Mouse (Mus musculus): Measurements from ENCODE around the gene Hecw1. TPM values are rescaled to one million over a fixed set of nuclear protein-coding genes. Genes with fewer than 3 reads are reported as not detected.

Gene Hecw1
- total RNA-seq (2021), result under 1 TPM; 0.42 to 0.44 TPM
- long read RNA-seq, experiment 1, result 0 reads
- long read RNA-seq, experiment 2, result 0 reads

DNA sequence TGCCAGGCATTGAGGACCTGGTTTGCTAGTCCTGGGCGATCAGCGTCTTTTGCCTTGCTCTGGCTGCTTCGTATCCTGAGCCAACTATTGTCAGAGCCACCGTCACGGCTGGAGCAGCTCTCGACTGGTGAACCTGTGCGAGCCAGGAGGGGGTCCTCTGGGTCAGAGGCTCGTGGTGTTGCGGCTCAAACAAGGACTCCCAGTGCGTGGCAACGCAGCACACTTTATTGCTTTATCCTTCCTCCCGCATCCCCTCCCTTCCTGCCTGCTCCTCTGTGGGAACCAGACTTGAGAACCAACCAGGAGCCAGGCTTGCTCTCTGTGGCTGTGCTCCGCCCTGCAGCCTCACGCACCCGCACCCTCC lies at the start of gene Hecw1:
TSS of gene Hecw1 (minus strand) at position 323 of the 364 bp plus-strand sequence.
- peak in 1 of 2 experiments; percentile 8 for DNase-seq (ENCODE audit: low spot score in 2 of 2)

DNA sequence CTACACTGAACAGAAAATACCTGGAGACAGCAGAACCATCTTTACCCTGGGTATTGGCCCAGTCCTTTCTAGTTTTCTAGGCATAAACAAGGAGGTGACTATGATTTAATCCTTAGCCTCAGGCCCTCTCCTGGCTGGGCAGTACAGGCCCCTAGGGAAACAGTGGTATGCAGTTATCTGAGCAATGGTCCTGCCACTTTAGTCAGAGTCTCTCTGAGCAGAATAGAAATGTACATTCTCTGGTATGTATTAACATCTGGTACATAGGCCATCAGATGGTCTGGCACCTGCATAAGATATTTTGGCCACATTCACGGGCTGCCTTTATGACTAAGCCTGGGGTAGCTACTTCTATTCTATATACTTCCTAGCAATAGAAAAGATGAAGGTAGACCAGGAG lies 38.3 kb upstream of the Hecw1 start:
- no peak for DNase-seq (ENCODE audit: low spot score in 2 of 2)

DNA sequence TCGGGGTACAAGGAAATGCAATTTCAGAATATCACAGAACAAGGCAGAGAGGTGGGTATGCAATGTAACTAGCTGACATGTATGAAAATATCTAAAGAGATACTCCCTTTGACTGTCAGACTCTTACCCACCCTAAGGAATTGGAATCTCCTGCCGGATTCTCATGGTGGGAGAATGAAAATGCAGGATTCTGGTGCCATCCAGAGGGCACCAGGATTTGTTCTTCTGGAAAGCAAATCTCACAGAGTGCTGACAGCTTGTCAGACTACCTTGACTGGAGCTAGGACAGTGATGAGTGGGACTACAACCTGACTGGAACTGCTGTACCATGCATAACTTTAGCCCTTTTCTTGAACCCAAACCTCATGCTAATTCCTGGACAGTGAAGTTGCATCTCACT lies 29.6 kb upstream of the Hecw1 start:
- no peak for DNase-seq (ENCODE audit: low spot score in 2 of 2)

DNA sequence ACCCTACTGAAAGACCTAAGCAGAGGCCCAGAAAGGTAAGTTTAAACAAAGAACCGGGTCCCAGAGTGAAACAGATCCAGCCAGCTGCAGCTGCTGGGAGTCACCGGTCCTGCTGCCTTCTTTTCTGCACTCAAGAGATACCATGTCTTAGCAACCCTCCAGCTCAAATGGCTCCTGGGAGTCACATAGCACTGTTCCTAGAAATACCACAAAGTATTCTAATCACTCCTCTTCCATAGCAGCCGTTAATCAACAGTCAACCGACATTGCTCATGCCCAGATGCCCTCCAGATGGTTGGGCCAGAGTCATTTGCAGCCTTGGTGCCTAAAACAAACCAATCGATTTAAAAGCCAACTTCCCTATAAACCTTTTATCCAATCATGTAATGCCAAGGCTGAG lies 19.8 kb upstream of the Hecw1 start:
- no peak for DNase-seq (ENCODE audit: low spot score in 2 of 2)

DNA sequence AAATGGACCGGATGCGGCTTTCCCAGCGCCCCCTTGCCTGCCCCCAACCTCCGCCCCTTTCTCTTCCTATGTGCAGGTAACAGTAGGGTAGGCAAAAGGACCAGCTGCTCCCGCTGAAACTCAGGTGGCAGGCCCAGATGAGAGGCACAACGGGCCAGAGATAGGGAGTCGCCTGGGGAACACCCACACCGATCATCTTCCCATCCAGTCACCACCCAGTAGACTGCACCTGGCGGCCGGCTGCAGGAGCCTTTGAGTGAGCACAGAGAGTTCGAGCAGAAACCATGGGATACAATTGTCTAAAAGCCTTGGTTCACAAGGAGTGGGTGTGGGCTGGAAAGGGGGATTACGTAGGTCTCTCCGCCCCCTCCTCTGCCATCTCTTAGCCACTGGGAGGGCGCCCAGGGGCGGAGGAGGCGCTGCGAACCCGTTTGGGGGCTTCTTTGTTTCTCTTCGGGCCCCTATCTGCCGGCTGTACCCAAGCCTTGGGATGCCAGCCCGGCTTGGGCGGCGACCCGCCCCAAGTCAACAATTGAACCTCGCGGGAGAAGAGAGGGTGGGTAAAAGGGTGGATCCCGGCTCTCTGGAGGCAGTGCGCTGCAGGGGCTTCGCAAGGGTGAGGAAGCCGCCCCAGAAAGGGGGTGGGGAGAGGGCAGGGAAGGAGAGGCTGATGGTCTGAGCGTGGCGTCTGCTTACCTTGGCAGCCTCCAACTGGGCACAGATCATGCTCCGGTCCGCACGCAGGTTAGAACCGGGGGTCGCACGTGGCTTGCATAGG lies 711 bp downstream of the Hecw1 start:
- DNase-seq (ENCODE audit: low spot score in 2 of 2), result peak in 1 of 2 experiments; percentile 7

DNA sequence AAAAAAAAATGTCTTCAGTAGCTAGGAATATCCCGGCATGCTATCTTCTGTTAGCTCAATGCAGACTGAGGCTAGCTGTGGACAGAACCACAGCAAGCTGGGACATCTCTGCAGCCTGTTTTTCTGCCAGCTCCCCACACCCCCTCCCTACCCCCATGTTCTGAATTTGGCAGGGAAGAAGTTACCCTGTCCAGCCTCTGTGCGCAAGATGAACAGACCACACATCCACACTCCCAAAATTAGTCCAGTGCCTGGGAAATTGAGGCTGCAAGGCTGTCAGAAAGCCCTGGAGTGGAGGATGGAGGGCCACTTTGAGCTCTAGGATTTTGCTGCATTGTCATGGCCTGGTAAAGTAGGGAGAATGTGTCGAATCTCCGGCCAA lies 1.3 kb downstream of the Hecw1 start:
- no peak for DNase-seq (ENCODE audit: low spot score in 2 of 2)

DNA sequence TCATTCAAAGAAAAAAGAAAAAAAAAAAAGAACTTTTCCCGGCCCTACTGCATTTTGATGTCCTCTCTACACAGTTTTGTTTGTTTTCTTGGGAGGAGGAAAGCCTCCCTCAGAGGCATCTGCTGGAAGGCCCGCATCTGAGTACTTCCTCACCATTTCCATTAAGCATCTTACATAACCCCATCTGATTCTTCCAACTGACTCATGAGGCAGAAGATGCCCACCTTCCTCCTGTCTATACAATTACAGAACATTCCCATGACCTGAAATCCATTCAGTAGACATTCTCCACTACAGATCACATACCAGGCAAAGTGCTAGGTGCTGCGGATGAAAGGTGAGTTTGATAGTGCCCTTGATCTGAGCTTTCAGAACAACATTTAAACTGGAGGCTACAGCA lies 3.4 kb downstream of the Hecw1 start:
- DNase-seq (ENCODE audit: low spot score in 2 of 2), result no peak

DNA sequence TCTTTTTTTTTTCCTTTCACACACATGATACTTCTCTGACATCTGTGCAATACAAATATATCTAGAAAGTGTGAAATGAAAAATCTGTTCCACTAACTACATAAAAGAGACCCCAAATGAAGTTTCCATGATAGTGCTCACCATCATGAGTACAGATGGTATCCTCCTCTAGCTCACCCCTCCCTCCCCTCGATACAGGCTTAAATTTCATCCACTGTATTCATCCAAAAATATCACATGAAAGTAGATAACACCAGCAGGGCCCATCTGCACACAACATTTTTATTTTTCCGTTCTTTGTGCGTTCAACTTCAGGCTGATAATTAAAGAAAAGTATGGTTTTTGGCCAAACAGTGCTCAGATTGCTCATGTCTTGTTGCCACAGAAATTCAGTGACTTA lies 5.5 kb downstream of the Hecw1 start:
- no peak for DNase-seq (ENCODE audit: low spot score in 2 of 2)

DNA sequence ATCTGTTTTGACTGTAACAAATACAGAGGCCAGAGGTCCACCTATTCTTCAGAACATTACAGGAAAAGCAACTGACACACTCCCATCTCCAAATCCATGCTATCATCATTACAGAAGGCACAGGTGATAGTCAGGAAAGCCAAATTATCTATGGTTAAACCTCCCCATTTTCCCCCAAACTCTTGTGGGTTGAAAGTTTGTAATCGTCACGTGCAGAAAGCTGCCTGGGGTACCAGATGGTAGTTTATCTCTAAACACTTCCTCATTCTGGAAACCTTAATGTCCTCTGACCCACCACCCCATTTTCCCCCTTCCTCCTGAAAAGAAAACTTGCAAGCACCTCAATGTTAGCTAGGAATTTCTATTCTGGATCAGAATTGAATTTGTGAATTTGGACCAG lies 7.9 kb downstream of the Hecw1 start:
- no peak for DNase-seq (ENCODE audit: low spot score in 2 of 2)

DNA sequence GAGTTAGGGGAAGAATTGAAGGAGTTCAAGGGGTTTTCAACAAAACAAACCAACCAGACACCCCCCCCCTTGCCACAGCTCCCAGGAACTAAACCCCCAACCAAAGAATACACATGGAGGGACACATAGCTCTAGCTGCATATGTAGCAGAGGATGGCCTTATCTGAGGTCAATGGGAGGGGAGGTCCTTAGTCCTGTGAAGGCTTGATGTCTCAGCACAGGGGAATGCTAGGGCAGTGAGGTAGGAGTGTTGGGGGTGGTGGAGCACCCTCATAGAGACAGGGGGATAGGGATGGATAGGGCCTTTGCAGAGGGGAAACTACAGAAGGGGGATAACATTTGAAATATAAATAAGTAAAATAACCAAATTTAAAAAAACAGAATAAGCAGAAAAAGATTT lies 9.1 kb downstream of the Hecw1 start:
- DNase-seq (ENCODE audit: low spot score in 2 of 2), result no peak

DNA sequence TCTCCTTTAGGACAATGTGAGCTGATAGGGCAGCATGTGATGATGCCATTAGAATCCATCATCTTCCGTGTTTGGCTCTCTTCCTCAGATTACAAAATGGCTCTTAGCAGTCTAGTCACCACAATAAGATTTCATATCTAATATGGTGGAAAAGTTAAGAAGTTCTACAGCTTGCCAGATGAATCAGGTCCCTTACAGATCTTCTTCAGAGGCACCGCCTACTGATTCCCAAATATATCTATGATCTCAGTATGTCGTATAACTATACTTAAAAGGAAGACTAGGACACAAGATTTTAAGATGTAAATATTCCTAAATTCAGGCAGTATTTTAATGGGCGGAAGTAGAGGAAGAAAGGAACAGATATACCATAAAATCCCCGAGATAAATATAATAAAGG lies 16.3 kb downstream of the Hecw1 start:
- DNase-seq (ENCODE audit: low spot score in 2 of 2), result no peak

DNA sequence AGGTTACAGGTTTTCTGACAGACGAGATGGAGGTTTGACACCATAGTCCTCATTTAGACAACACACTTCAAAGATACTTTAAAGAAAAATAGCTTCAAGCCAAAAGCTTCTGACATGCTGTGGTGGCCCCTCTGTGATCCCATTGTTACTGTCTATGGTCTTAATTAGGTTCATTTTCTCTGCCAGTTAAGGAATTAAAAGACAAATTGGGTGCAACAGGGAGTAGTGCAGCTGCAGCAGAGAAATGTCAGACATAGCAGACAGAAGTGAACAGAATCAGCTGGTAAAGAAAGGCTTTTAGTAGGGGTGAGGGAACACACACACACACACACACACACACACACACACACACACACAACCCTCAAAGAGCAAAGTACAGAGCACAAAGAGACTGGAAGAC lies 22.8 kb downstream of the Hecw1 start:
- DNase-seq (ENCODE audit: low spot score in 2 of 2), result no peak

DNA sequence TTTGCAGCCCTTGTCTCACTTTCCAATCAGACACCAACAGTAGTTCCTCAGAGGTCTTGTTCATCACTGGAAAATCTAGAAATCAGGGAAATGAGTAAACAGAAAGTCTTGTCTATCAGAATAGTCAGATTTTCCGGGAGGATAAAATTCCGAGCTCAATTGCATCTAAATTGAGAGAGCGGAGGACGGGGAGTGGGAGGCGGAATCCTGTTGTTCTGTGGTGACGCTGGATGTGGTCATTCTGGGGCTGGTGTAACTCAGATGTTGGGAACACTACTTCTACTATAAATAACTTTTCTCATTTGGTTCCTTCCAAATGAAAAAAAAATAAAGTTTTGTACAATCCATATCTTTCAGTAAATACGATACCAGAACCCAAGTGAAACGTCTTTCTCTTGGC lies 24.2 kb downstream of the Hecw1 start:
- DNase-seq (ENCODE audit: low spot score in 2 of 2), result no peak

DNA sequence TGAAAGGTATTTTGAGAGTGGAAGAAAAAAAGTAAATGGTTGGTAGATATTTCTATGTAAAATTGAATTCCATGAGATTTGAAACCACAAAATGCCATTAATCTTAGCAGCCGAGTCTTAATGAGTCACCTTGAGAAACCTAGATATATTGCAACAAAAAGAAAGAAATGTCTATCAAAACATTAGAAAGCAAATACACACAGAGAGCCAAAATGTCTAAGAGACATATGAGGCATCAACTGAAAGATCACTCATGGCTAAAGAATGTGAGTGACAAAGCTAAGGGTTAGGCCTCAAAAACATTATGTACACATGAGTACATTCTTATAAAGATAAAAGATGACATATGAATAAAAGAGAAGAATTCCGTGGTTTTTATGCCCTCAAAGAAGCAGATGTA lies 26.1 kb downstream of the Hecw1 start:
- DNase-seq (ENCODE audit: low spot score in 2 of 2), result no peak

DNA sequence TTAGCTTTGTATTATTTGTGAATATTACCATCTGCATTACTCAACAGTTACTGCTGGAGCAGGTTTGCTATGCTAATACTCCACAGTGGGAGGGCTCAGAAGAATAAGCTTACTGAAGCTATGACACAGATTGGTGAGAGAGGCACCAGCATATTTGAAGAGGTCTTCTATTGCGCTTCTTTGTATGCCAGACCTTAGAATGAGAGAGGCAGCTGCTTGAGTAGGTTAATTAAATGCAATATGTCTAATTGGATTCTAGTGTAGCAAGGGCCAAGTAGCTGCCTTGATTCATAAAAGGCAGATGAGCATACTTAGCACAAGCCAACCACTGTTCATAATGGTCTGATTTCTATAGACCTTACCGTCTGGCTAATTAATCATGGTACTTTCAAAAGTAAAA lies 35.2 kb downstream of the Hecw1 start:
- DNase-seq (ENCODE audit: low spot score in 2 of 2), result no peak

DNA sequence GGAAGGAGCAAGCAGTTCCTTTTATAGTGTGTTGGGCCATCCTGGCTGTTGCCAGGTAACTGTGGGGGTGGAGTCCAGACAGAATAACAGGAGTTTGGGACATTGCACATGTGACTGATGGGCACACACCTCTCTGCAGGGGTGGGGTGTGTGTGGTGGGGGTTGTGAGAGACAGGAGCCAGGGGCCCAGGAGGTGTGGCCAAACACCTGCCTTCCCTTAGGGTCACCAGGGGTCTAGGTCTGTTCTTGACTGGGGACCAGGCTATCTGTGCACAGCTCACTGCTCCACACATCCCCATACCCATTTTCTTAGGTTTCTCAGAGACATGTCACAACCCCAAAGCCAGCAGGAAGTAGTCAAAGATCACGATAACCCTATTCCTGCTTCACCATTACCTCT lies 51.9 kb downstream of the Hecw1 start:
- no peak for DNase-seq (ENCODE audit: low spot score in 2 of 2)

DNA sequence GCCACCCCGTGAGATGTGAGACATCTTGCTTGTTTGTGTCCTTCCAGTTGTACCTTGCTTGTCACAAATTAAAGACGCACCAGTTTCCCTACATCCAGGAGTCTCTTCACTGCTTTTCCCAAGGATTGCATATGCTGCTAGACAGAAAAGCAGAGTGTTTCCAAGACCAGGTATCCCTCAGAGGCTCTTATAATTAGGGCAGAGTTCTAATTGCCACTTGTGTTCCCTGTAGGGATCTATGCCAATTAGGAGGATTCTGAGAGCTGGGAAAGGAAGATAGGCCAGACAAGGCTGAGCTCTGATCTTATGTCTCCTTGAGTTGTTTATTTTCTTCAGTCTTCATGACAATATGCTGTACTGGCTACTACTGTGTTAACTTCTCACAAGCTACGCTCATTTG lies 55.5 kb downstream of the Hecw1 start:
- no peak for DNase-seq (ENCODE audit: low spot score in 2 of 2)

DNA sequence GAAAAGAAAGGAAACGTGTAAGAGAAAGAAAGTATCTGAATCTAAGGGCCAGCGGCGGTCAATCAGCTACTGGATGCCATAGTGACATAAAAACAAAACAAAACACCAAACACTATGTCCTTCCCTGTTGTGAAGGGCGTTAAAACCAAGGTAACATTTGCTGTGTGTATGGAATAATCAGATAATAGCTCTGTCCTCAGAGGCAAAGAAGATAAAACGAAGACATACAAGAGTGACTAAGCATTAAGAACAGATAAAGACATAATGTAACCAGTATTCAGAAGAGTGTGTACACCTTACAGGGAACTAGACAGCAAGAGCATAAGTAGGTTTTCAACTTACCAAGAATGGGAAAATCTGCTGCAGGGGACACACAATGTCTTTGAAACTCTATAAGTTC lies 62.0 kb downstream of the Hecw1 start:
- DNase-seq (ENCODE audit: low spot score in 2 of 2), result no peak

DNA sequence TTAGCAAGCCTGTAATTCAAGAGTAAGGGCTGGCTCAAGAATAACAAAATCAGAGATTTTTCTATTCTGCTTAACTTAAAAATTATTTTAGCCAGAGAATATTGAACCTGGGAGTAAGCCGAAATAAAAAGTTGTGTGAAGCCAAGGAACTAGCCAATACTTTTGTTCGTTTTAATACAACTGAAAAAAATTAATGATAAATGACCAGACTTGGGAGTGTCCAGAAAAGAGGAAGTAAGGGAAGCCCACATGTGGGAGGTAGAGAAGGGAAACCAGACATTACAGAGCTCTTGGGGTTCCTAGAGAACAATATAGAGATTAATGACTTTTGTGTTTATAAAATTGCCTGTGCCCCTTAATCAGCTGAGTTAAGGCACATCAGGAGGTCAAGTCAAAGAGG lies 66.0 kb downstream of the Hecw1 start:
- DNase-seq (ENCODE audit: low spot score in 2 of 2), result no peak

DNA sequence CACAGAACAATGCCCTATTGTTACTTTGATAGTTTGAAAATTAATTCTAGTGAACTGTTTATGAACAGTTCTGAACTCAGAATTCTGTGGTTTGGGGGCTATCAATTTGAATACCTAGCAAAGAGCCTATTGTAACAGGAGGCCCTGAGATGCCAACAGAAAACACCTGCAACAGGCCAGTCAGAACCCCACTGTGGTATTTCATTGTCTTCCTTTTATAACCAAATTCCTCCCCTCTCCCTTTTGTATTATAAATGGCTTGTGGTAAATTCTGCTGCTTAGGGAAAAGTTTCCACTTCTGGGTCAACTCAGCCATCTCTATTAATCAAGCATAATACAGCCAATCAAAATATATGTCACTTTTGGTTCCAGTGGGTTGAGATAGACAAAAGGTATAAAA lies 83.5 kb downstream of the Hecw1 start:
- DNase-seq (ENCODE audit: low spot score in 2 of 2), result no peak

DNA sequence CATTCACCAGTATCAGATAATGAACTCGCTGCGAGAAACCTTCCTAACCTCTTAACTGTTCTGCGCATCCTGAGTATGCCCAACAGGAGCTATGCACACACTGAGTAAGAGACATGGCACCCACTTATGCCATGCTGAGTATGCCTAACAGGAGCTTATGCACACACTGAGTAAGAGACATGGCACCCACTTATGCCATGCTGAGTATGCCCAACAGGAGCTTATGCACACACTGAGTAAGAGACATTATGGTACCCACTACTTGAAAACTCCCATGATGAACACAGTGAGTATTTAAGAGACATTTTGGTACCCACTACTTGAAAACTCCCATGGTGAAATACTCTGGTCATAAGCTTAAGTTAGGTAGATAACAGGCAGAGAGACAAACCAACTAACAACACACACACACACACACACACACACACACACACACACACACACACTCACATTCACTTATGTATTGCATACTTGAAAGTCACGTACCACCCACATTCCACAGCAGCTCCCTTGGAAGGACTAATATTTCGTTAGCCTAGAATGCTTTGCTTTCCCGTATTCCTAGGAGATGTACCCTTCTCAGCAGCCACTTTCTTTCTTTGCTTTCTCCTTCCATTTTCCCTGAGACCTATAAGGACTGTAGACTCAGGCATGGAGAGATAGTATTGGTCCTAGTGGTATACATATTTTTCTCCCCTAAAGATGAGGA lies 94.0 kb downstream of the Hecw1 start:
- no peak for DNase-seq (ENCODE audit: low spot score in 2 of 2)

DNA sequence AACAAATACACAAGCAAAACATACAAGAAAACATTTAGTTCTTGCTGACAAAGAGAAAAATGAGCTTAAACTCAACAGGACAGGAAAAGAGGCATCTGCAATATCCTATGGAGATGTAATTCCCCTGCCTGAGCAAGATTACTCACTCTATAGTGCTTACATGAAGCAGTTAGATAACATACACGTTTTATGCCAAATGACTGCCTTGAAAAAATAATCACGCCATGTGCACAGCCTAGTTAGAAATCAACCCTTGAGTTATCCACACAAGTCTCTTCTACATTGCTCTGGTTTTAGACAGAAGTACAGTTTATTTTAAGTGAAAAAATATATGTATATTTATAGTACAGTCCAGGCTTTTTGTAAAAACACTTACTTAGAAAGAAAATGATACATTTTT lies 98.2 kb downstream of the Hecw1 start:
- DNase-seq (ENCODE audit: low spot score in 2 of 2), result no peak

DNA sequence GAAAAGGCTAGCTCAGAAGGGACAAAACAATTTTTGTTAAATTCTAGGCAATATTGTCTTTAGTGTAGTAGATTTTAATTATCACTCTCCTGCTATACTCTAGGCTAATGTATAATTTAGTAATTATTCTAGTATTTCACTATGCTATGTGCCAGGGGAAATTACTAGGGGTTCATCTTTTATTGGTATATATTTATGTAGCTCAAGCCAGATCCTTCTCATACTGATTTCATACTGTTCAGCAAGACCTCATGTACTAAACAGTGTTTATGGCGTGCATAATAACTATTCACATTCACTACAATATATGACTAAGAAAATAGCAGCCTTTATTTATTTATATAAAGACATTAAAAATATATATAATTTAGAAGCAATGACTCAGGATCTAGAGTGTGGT lies 109.6 kb downstream of the Hecw1 start:
- DNase-seq (ENCODE audit: low spot score in 2 of 2), result no peak
